ENCODE assay signal across 9 mouse cellular contexts in the genomic region with DNA sequence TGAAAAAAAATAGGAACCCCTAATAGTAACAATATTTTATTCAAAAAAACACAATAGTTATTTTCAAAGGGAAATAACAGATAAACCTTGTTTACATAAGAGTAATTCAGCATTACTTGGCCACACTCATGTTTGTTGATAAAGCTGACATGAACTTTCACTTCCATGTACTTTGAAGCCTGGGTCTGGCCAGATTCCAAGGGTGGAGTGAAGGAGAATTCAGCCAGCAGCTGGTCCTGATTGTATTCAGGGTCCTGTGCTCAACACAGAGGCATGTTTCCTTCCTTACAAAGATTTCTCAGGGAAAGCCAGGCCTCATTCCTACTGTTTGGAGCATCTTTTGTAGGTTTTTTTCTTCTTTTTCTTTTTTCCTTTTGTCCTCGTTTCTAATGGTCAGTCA.
DNase-seq lines count a peak whose midpoint lies in the region; ATAC-seq and TF ChIP-seq lines count a peak whose summit lies in the region.
"Had no signal": no experiment of that assay in that cellular context is flagged by ENCODE, and none has a peak within 500 bp of the region (broad histone marks: within the 10 kb centered on the region; RNA-seq: fewer than 3 reads in every experiment).

No protein-coding gene starts in this region.

- TF ChIP-seq CTCF in cerebellum, adult 2 months (IDR thresholded peaks at IDR 0.05; ENCODE audit: borderline replicate concordance, insufficient read depth, low read depth, low read length) = no peak

- WGBS in stomach, embryonic 16.5 days = 32% methylated on average over 1 of the region's 1 CpGs
- WGBS in cerebellum, adult 2 months = 19% methylated on average over 1 of the region's 1 CpGs

- H3K27me3 ChIP-seq in stomach, embryonic 16.5 days (ENCODE audit: control insufficient read depth, insufficient read depth, low read length) = no peaks in the 10 kb centered on the region
- H3K27me3 ChIP-seq in cerebellum, adult 2 months (ENCODE audit: control insufficient read depth, insufficient read depth, low read length) = no peaks in the 10 kb centered on the region
- H3K27me3 ChIP-seq: neural tube, embryonic 12.5 days had no signal

- H3K9me3 ChIP-seq in stomach, embryonic 16.5 days (replicated peaks; ENCODE audit: control insufficient read depth, low read length) = no peaks in the 10 kb centered on the region
- H3K9me3 ChIP-seq: neural tube, embryonic 12.5 days had no signal

- no peaks in the 10 kb centered on the region for H3K4me1 ChIP-seq in stomach, embryonic 16.5 days (ENCODE audit: control insufficient read depth, insufficient read depth, low read length)
- H3K4me1 ChIP-seq in cerebellum, adult 2 months (ENCODE audit: control insufficient read depth, insufficient read depth, low read length) = no peaks in the 10 kb centered on the region
- H3K4me1 ChIP-seq: neural tube, embryonic 12.5 days had no signal

- ATAC-seq in stomach, embryonic 16.5 days (ENCODE audit: insufficient read depth, low FRiP score) = 0 out of 2 replicates have a peak, but pooled peaks have one; percentile 50

- H3K36me3 ChIP-seq in stomach, embryonic 16.5 days (ENCODE audit: control insufficient read depth, insufficient read depth, low read length) = no peaks in the 10 kb centered on the region
- H3K36me3 ChIP-seq: neural tube, embryonic 12.5 days had no signal

- TF ChIP-seq POLR2A in cerebellum, adult 2 months (IDR thresholded peaks at IDR 0.05; ENCODE audit: borderline replicate concordance, insufficient read depth, low read length) = no peak

- H3K4me3 ChIP-seq in stomach, embryonic 16.5 days (replicated peaks; ENCODE audit: low read length) = no peak overlapping the region
- no peak overlapping the region for H3K4me3 ChIP-seq in cerebellum, adult 2 months (replicated peaks; ENCODE audit: insufficient read depth, low read depth, low read length)
- H3K4me3 ChIP-seq: neural tube, embryonic 12.5 days had no signal

- peak; percentile 24 to 26 for DNase-seq in right cerebral cortex, postnatal 10 days (ENCODE audit: low spot score in 2 of 2)
- no peak for DNase-seq in right cerebral cortex, adult 18-20 months
- peak; percentile 66 for DNase-seq in gastrocnemius, postnatal 25 days
- DNase-seq in kidney, postnatal 10 days = peak; percentile 87
- DNase-seq in thymus, postnatal 0 days (ENCODE audit: low spot score) = no peak
- no peak for DNase-seq in layer of hippocampus, adult 11-12 months (ENCODE audit: low spot score)
- no peak for DNase-seq in cerebellum, adult 2 months

- H3K27ac ChIP-seq in stomach, embryonic 16.5 days (ENCODE audit: low read length) = no peak overlapping the region
- H3K27ac ChIP-seq in cerebellum, adult 2 months (ENCODE audit: insufficient read depth, low read length) = no peak overlapping the region
- H3K27ac ChIP-seq: neural tube, embryonic 12.5 days had no signal

- H3K9ac ChIP-seq in stomach, embryonic 16.5 days (ENCODE audit: low read length) = no peak overlapping the region
- H3K9ac ChIP-seq: neural tube, embryonic 12.5 days had no signal

- no peak overlapping the region for H3K4me2 ChIP-seq in stomach, embryonic 16.5 days (ENCODE audit: low read depth, low read length)
- H3K4me2 ChIP-seq: neural tube, embryonic 12.5 days had no signal

Comparison
In these comparisons a context has a peak if more than half of its experiments do, and no peak if none do; other contexts are left out.
1. DNase-seq: peak in right cerebral cortex, postnatal 10 days (2 of 2), gastrocnemius, postnatal 25 days (single experiment) and kidney, postnatal 10 days (single experiment); none in right cerebral cortex, adult 18-20 months (single experiment), thymus, postnatal 0 days (single experiment), layer of hippocampus, adult 11-12 months (single experiment) and cerebellum, adult 2 months (0 of 2).